Mouse (Mus musculus) granulocyte monocyte progenitor cell, adult 5-6 weeks (primary cell): Measurements from ENCODE around the gene Ruvbl1. TPM values are rescaled to one million over a fixed set of nuclear protein-coding genes. Genes with fewer than 3 reads are reported as not detected.

Source experiments
- ATAC-seq: replicated peaks from 2 replicates; pipeline ENCODE4 v1.8.0; 2016; ENCODE audit warnings: mild to moderate bottlenecking, moderate TSS enrichment, inconsistent platforms; ENCODE audit not compliant: poor library complexity, severe bottlenecking
- total RNA-seq, 2 experiments: library from RNA; stranded (forward) in 1 of 2; stranded (reverse) in 1 of 2; fragments of 200-712, 200-1000 nt in 1 of 2; fragments of >200 nt in 1 of 2; fragmentation: Nextera tagmentation in 1 of 2; gene quantifications; 2 replicates each; pipeline ENCODE4 v1.2.3; 2014 to 2017

The Ruvbl1 gene
- total RNA-seq, 2 experiments from 2014 or later: 93.5 to 159 TPM

GRCm38 (mm10) chr6:88490629-88491354 lies 25.6 kb downstream of the Ruvbl1 start:
- ATAC-seq: no peak

DNA sequence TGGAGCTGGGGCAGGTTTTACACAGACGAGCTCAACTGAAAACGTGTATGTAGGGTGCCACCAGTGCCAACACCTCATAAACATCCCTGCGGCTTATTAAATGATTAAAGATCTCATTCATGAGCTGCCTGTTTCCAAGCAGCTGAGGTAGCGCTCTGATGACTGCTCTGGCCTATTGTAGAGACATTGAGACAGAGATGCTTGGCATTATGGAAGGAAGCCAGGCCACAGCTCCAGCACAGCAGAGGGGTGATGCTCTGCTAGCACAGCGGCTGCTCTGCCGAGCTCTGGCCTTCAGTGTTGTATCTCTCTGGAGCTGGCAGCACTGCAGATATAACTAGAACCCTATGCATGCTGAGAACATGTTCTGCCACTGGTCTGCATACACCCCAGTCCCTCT lies 28.5 kb downstream of the Ruvbl1 start:
- no peak for ATAC-seq

DNA sequence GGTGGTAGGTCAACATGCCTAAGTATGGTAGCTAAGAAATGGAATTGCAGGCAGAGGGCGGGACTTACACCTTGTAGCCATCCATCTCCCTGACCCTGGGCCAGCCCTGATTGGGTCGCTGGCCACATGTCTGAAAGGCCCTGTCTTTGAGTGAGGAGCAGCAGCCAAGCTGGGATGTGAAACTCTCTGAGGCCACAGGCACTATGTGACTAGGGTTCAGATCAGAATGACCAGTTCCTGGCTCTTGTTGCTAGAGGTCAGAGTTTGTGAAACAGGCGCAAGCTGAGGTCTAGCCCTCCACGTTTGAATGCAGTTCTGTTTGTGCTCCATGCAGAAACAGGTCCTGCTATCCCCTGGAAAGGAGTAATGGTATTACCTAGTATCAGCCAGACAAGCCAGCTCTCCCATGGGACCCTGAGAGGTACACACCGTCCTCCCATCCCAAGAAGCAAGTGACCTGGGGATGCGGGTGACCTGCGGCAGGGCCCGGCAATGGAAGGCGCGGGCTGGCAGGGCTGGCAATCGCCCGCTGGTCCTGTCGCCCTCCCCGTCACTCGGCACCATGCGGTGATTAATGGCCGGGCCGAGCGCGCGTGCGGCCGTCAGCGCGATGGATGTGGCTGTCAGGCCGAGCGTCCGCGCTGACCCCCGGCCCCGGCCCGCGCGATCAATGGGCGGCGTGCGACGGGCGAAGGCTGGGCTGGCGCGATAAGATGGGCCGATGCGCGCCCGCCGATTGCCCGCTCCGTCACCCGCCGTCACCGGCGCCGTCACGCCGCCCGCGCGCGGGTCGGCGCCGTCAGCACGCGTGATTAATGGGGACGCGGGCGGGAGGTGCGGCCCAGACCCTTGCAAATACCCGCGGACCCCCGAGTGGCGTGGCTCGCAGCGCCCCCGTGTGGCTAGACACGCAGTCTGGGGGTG lies 34.5 kb downstream of the Ruvbl1 start:
- peak; percentile 52 for ATAC-seq

GRCm38 (mm10) chr6:88500405-88500767 lies 35.2 kb downstream of the Ruvbl1 start:
- no peak for ATAC-seq

GRCm38 (mm10) chr6:88502030-88502970 lies 37.1 kb downstream of the Ruvbl1 start:
- ATAC-seq: no peak

- no peak for ATAC-seq
Observed at GRCm38 (mm10) chr6:88503044-88503443, 37.8 kb downstream of the Ruvbl1 start.

- ATAC-seq: no peak
Observed at GRCm38 (mm10) chr6:88513984-88514383, 48.8 kb downstream of the Ruvbl1 start.

DNA sequence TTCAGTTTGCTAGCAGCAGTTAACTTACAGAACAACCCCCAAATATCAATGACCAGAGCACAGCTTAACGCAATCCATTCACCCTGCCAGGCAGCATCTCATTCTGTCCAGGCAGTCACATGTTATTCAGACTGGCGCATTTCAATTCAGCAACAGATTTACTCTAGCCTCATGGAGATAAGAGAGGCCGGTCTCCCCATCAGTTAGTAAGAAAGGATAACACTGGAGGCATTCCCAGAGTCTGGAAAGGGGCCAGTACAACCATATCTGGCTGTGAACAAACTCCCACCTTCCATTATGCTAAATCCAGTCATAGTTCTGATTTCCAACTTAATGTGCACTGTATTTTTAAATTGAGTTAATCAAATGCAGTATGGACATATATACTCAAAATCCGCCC lies 49.3 kb downstream of the Ruvbl1 start:
- ATAC-seq: no peak

DNA sequence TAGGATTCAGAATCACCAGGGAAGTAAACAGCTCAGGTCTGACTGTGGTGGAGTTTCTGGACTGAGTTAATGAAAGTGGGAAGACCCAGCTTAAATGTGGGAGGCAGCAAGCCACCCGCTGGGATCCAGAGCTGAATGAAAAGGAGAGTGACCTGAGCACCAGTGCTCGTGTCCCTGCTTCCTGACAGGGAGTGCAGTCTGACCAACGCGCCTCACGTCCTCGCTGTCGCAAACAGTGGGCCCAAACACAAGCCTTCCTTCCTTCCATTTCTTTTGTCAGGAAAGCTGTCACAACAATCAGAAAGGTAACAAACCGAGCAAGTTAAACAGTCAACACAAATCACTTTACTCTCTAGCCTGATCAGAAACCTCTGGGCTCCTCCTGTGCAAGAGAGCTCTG lies 50.8 kb downstream of the Ruvbl1 start:
- no peak for ATAC-seq

DNA sequence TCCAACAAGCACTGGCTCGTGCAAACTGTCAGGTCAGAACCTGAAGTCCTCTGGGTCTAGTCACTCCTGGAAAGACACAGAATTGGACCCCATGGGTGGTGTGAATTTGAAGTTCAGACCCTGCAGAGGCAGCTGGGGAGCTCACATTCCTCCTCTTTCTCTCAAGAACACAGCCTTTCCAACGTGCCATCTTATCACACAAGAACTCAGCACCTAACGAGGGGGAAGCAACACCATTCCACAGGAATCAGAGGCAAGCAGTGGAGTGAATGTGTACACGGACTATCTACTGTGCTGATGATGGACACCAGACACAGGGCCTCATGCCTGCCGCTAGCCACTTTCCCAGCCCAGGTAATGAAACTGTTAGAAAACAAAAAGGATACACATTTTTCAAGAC lies 51.5 kb downstream of the Ruvbl1 start:
- ATAC-seq: no peak

DNA sequence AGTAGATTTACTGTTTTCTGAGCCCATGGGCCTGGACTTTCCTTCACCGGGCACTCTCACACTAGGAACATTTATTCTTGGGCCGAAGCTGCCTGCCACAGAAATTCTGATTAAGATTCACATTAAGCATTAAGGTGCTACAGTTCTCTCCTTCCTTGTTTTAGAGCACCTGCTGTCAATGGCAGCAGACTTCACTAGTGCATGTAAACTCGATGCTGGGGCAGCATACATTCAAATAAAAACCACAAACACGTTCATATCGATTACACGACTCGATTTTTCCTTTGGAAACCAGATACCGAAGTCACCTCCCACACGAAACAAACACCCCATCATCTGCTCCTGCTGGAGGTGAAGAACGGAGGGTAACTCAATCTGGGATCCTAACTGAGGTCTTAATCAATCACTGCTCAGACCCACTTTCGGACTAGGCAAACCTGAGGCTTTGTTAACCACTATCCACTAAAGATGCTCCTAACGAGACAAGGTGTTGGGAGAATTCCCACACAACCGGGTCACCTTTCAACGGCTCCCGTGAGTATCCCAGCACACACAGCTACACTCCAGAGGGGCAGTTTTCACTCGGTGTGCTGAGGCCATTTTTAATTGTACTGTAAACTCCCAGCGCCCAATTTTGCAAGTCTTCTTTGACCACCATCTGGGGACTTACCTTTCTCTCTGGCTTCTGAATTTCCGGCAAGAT lies 52.6 kb downstream of the Ruvbl1 start:
- ATAC-seq: no peak

- peak; percentile 88 for ATAC-seq
Observed at GRCm38 (mm10) chr6:88518404-88519263, 53.4 kb downstream of the Ruvbl1 start, which contains the start of gene Sec61a1. Gene Sec61a1, minus strand, starts transcription at chr6:88518905.

DNA sequence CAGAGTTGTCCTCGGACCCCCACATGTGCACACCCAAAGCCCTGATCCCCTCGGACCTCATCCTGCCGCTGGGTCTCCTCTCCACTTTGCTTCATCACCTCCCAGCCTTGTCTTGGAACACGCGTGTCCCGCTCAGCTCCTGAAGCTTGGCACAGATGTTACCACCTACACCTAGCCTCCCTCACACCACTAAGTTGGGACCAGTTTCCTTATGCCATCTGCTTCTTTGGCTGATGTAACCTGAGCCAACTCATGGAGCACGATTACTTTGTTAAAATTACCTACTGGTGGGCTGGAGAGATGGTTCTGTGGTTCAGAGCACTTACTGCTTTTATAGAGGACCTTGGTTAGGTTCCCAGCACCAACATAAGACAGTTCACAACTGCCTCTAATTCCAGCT lies 56.6 kb downstream of the Ruvbl1 start:
- ATAC-seq: no peak

DNA sequence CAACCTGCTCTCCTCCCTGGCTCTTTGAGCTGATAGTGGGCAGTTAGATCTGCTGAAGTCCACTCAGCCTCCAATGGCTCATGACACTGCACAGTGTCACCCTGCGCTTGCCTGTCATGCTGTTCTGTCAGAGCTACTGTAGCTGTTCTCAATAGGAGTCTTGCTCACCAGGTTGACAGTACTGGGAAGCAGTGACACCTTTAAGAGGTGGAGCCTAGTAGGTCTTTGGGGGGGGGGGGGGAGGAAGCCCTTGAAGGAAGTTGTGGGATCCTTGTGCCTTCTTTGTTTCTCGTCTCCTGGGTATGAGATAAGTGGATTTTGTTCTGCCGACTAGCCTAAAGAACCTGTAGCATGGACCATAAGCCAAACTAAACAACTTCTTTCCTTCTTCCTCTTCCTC lies 57.4 kb downstream of the Ruvbl1 start:
- peak; percentile 15 for ATAC-seq

GRCm38 (mm10) chr6:88523043-88523442 lies 57.8 kb downstream of the Ruvbl1 start:
- ATAC-seq: no peak

DNA sequence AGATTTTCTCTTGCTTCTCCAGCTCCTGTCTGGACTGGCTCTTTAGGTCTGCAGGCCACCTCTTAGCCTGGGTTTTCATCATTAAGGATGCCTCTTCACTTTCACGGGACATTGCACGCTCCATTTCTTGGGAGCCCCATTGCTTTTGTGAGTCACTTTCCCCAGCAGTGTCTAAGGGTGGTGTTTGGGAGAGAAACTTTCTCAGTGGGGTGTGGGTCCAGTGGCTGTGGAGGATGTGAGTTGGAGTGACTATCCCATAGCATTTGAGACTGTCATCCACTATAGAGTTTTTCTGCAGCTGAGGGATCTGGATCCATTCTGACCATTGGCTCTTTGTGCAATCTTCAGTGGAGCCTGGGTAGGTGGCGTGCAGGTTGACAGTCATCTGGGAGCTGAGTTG lies 58.2 kb downstream of the Ruvbl1 start:
- no peak for ATAC-seq

- no peak for ATAC-seq
Observed at GRCm38 (mm10) chr6:88524056-88524455, 58.8 kb downstream of the Ruvbl1 start.

GRCm38 (mm10) chr6:88530306-88530705 lies 65.1 kb downstream of the Ruvbl1 start:
- ATAC-seq: no peak
